Mouse (Mus musculus): ENCODE data around the gene Camk1g. TPM values are rescaled to one million over a fixed set of nuclear protein-coding genes. Genes with fewer than 3 reads are reported as not detected.

The Camk1g gene
- polyA plus RNA-seq (2014; fragmentation: Nextera tagmentation; extraction: Ambion mirVana): 7.6 and 10.5 TPM in 2 replicates

- Histone ChIP-seq H3K9me3 (ENCODE audit: control insufficient read depth, low read depth, low read length) (no peaks in the 10 kb centered on the region), H3K36me3 (ENCODE audit: control insufficient read depth, insufficient read depth, low read length) (no peaks in the 10 kb centered on the region), H3K4me2 (replicated peaks; ENCODE audit: low read depth, low read length) (peak within 1 kb of the TSS; percentile 63), H3K27ac (ENCODE audit: low read length) (no peak within 1 kb of the TSS), H3K4me1 (ENCODE audit: control insufficient read depth, insufficient read depth, low read length) (peaks cover 8% of the 10 kb centered on the region), H3K9ac (replicated peaks; ENCODE audit: low read depth, low read length) (0 out of 2 replicates have a peak within 1 kb of the TSS, but pooled peaks have one; percentile 4), H3K4me3 (ENCODE audit: low read depth, low read length) (peak within 1 kb of the TSS; percentile 33), H3K27me3 (ENCODE audit: control insufficient read depth, insufficient read depth, low read length) (no peaks in the 10 kb centered on the region)
- WGBS: 2% methylated on average over 2 of the region's 2 CpGs
- peak; percentile 86 for ATAC-seq (ENCODE audit: insufficient number of reproducible peaks, insufficient read depth, low FRiP score, low read depth)
Observed at GRCm38 (mm10) chr1:193370096-193370495, at the start of gene Camk1g. Gene Camk1g (minus strand): TSS chr1:193370298.

DNA sequence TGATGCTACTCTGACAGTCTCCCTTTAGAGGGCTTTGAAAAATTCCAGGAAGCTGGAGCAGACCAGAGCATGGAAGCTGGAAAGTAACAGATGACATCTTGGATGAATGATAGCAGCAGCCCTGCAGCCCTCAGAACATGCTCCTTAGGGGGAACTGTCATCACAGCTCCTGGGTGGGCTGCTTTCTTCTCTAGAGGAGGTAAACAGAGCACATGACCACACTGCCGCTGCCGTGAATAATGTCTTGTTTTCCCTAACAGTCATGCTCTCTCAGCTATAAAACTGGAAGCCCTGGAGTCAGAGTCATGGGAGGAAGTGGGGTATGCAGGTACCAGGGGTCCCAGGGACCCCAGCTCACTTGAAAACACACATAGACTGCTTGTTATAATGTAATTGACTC lies 49.1 kb upstream of the Camk1g start:
- 0% methylated on average over 2 of the region's 2 CpGs for WGBS
- no peaks in the 10 kb centered on the region for H3K27me3 ChIP-seq (ENCODE audit: control insufficient read depth, insufficient read depth, low read length)
- ATAC-seq (ENCODE audit: insufficient number of reproducible peaks, insufficient read depth, low FRiP score, low read depth): no peak

DNA sequence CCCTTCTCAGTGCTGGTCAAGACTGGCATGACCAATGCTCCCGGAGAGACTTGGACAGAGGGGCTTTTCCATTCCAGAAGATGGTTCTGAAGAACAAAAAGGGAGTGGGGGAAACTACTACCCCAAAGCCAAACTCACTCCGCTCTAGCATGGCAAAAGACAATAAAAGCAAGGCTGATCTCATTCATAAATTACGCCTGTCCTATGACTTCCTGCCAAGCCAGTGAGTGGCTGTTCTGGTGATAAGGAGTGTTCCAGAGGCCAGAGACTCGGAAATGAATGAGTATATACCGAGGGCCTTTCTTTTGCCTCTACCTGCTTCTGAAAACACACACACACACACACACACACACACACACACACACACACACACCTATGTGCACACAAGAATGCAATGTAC lies 48.6 kb upstream of the Camk1g start:
- 41% methylated on average over 5 of the region's 5 CpGs for WGBS
- Histone ChIP-seq H3K4me3 (ENCODE audit: low read depth, low read length) (no peak overlapping the region), H3K36me3 (ENCODE audit: control insufficient read depth, insufficient read depth, low read length) (no peaks in the 10 kb centered on the region)

More for the DNA sequence above, 49.1 kb upstream of the Camk1g start:
- Histone ChIP-seq H3K4me2 (replicated peaks; ENCODE audit: low read depth, low read length) (no peak overlapping the region), H3K9ac (replicated peaks; ENCODE audit: low read depth, low read length) (no peak overlapping the region), H3K9me3 (ENCODE audit: control insufficient read depth, low read depth, low read length) (no peaks in the 10 kb centered on the region), H3K4me3 (ENCODE audit: low read depth, low read length) (no peak overlapping the region), H3K36me3 (ENCODE audit: control insufficient read depth, insufficient read depth, low read length) (no peaks in the 10 kb centered on the region), H3K27ac (ENCODE audit: low read length) (peak overlapping the region; percentile 41; the same call in 1 of the 2 replicates), H3K4me1 (ENCODE audit: control insufficient read depth, insufficient read depth, low read length) (peaks cover 13% of the 10 kb centered on the region; the same call in 1 of the 2 replicates)

DNA sequence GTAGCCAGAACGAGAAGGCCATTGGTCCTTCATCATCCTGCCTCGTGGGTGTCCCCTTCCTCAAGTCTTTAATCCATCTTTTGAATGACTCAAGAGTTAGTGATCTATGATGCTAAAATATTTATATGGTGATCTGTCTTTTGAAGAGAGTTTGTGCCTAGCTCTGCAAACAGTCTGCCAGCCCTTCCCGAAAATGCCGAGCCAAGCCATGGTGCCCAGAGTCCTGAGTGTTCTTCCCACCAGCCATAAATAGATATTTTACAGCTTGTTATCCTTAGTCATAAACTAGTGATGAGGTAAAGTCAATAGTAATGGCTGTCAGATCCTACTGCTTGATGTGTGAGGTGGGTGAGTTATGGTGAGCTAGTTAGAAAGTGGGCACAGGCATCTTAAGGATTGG lies 44.0 kb upstream of the Camk1g start:
- no peak for ATAC-seq (ENCODE audit: insufficient number of reproducible peaks, insufficient read depth, low FRiP score, low read depth)
- Histone ChIP-seq H3K27me3 (ENCODE audit: control insufficient read depth, insufficient read depth, low read length) (no peaks in the 10 kb centered on the region), H3K27ac (ENCODE audit: low read length) (no peak overlapping the region), H3K36me3 (ENCODE audit: control insufficient read depth, insufficient read depth, low read length) (no peaks in the 10 kb centered on the region), H3K9me3 (ENCODE audit: control insufficient read depth, low read depth, low read length) (no peaks in the 10 kb centered on the region), H3K4me1 (ENCODE audit: control insufficient read depth, insufficient read depth, low read length) (peaks cover 8% of the 10 kb centered on the region; the same call in 1 of the 2 replicates), H3K9ac (replicated peaks; ENCODE audit: low read depth, low read length) (no peak overlapping the region), H3K4me3 (ENCODE audit: low read depth, low read length) (no peak overlapping the region), H3K4me2 (replicated peaks; ENCODE audit: low read depth, low read length) (no peak overlapping the region)
- WGBS: 71% methylated on average over 4 of the region's 4 CpGs

More for the DNA sequence above, 48.6 kb upstream of the Camk1g start:
- Histone ChIP-seq H3K4me2 (replicated peaks; ENCODE audit: low read depth, low read length) (no peak overlapping the region), H3K9me3 (ENCODE audit: control insufficient read depth, low read depth, low read length) (no peaks in the 10 kb centered on the region), H3K4me1 (ENCODE audit: control insufficient read depth, insufficient read depth, low read length) (peaks cover 13% of the 10 kb centered on the region; the same call in 1 of the 2 replicates), H3K27ac (ENCODE audit: low read length) (no peak overlapping the region), H3K27me3 (ENCODE audit: control insufficient read depth, insufficient read depth, low read length) (no peaks in the 10 kb centered on the region), H3K9ac (replicated peaks; ENCODE audit: low read depth, low read length) (no peak overlapping the region)
- ATAC-seq (ENCODE audit: insufficient number of reproducible peaks, insufficient read depth, low FRiP score, low read depth): no peak

GRCm38 (mm10) chr1:193413368-193414000 lies 43.4 kb upstream of the Camk1g start:
- Histone ChIP-seq H3K4me2 (replicated peaks; ENCODE audit: low read depth, low read length) (no peak overlapping the region), H3K9me3 (ENCODE audit: control insufficient read depth, low read depth, low read length) (no peaks in the 10 kb centered on the region), H3K27me3 (ENCODE audit: control insufficient read depth, insufficient read depth, low read length) (no peaks in the 10 kb centered on the region), H3K4me1 (ENCODE audit: control insufficient read depth, insufficient read depth, low read length) (peaks cover 2% of the 10 kb centered on the region; the same call in 1 of the 2 replicates), H3K9ac (replicated peaks; ENCODE audit: low read depth, low read length) (no peak overlapping the region), H3K4me3 (ENCODE audit: low read depth, low read length) (no peak overlapping the region), H3K36me3 (ENCODE audit: control insufficient read depth, insufficient read depth, low read length) (no peaks in the 10 kb centered on the region), H3K27ac (ENCODE audit: low read length) (no peak overlapping the region)
- no peak for ATAC-seq (ENCODE audit: insufficient number of reproducible peaks, insufficient read depth, low FRiP score, low read depth)
- WGBS: 86% methylated on average over 5 of the region's 5 CpGs

- no peak for ATAC-seq (ENCODE audit: insufficient number of reproducible peaks, insufficient read depth, low FRiP score, low read depth)
- H3K27me3 ChIP-seq (ENCODE audit: control insufficient read depth, insufficient read depth, low read length): no peaks in the 10 kb centered on the region
- no peaks in the 10 kb centered on the region for H3K36me3 ChIP-seq (ENCODE audit: control insufficient read depth, insufficient read depth, low read length)
- 27% methylated on average over 6 of the region's 6 CpGs for WGBS
- H3K4me2 ChIP-seq (replicated peaks; ENCODE audit: low read depth, low read length): no peak overlapping the region
- no peak overlapping the region for H3K4me3 ChIP-seq (ENCODE audit: low read depth, low read length)
- H3K9ac ChIP-seq (replicated peaks; ENCODE audit: low read depth, low read length): no peak overlapping the region
- no peaks in the 10 kb centered on the region for H3K9me3 ChIP-seq (ENCODE audit: control insufficient read depth, low read depth, low read length)
- no peak overlapping the region for H3K27ac ChIP-seq (ENCODE audit: low read length)
- peaks cover 2% of the 10 kb centered on the region; the same call in 1 of the 2 replicates for H3K4me1 ChIP-seq (ENCODE audit: control insufficient read depth, insufficient read depth, low read length)
Observed at GRCm38 (mm10) chr1:193407487-193407886, 37.4 kb upstream of the Camk1g start.

DNA sequence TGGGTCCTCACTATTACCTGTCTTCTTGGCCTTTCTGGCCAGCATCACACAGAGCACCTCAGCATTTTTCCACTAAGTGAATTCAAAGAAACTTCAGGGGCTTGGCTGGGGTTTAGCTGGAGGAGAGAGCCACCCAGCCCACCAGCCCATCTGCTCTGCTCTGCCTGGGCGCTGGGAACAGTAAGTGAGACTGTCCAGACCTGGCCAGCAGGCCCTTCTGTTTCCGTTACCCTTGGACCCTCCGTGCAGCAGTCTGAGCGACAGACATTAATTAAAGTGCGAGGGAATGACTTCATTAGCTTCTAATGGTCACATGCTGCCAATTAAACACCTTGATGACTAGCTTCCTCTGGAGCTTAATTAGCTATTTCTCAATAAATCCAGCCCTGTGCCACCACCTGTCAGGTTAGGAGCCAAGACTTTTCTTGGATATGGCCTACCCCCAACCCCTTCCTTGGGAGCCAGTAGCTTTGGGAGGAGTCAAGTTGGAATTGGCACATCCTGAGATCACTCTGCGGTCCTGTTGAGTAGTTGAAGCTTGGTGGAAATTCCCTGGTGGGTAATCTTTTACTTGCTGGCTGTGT lies 36.1 kb upstream of the Camk1g start:
- Histone ChIP-seq H3K27ac (ENCODE audit: low read length) (no peak overlapping the region), H3K4me2 (replicated peaks; ENCODE audit: low read depth, low read length) (no peak overlapping the region), H3K4me1 (ENCODE audit: control insufficient read depth, insufficient read depth, low read length) (peaks cover 2% of the 10 kb centered on the region; the same call in 1 of the 2 replicates), H3K9ac (replicated peaks; ENCODE audit: low read depth, low read length) (no peak overlapping the region), H3K4me3 (ENCODE audit: low read depth, low read length) (no peak overlapping the region), H3K27me3 (ENCODE audit: control insufficient read depth, insufficient read depth, low read length) (no peaks in the 10 kb centered on the region), H3K9me3 (ENCODE audit: control insufficient read depth, low read depth, low read length) (no peaks in the 10 kb centered on the region), H3K36me3 (ENCODE audit: control insufficient read depth, insufficient read depth, low read length) (no peaks in the 10 kb centered on the region)
- 60% methylated on average over 6 of the region's 6 CpGs for WGBS
- no peak for ATAC-seq (ENCODE audit: insufficient number of reproducible peaks, insufficient read depth, low FRiP score, low read depth)

- no peak overlapping the region for H3K4me3 ChIP-seq (ENCODE audit: low read depth, low read length)
- peaks cover 2% of the 10 kb centered on the region; the same call in 1 of the 2 replicates for H3K4me1 ChIP-seq (ENCODE audit: control insufficient read depth, insufficient read depth, low read length)
- H3K4me2 ChIP-seq (replicated peaks; ENCODE audit: low read depth, low read length): no peak overlapping the region
- H3K9ac ChIP-seq (replicated peaks; ENCODE audit: low read depth, low read length): no peak overlapping the region
- no peaks in the 10 kb centered on the region for H3K27me3 ChIP-seq (ENCODE audit: control insufficient read depth, insufficient read depth, low read length)
- no peaks in the 10 kb centered on the region for H3K9me3 ChIP-seq (ENCODE audit: control insufficient read depth, low read depth, low read length)
- no peak overlapping the region for H3K27ac ChIP-seq (ENCODE audit: low read length)
- no peaks in the 10 kb centered on the region for H3K36me3 ChIP-seq (ENCODE audit: control insufficient read depth, insufficient read depth, low read length)
- no peak for ATAC-seq (ENCODE audit: insufficient number of reproducible peaks, insufficient read depth, low FRiP score, low read depth)
- WGBS: 82% methylated on average over 9 of the region's 9 CpGs
Observed at GRCm38 (mm10) chr1:193401695-193402094, 31.6 kb upstream of the Camk1g start.

Measured in stomach, embryonic 14.5 days (tissue).